Mouse (Mus musculus) adrenal gland, postnatal 36 days (tissue): Measurements from ENCODE around the gene Mcam. TPM values are rescaled to one million over a fixed set of nuclear protein-coding genes. Genes with fewer than 3 reads are reported as not detected.

ENCODE experiments used
- total RNA-seq, 2 experiments: library from RNA; stranded (reverse); gene quantifications; 2 replicates each; pipeline ENCODE4 v1.2.3; 2021

Mcam gene
- total RNA-seq, 2 experiments from 2014 or later, result 30.7 to 73.7 TPM

Other genes starting within 250 kb of the Mcam start
- 10 to 100 TPM; 26.4 to 32.7 TPM for gene Thy1, start 91.1 kb upstream of the Mcam start, total RNA-seq
- gene Usp2, start 67.4 kb upstream of the Mcam start, total RNA-seq, result 10 to 100 TPM; 47.3 to 75.2 TPM
- gene Mfrp, start 32.7 kb upstream of the Mcam start, total RNA-seq, result under 1 TPM in 1 of 2 experiments, not detected in 1; 0.10 TPM
- 10 to 100 TPM; 13.0 to 20.4 TPM for gene C1qtnf5, start 27.2 kb upstream of the Mcam start, total RNA-seq
- gene Gm49380, start 21.0 kb upstream of the Mcam start, total RNA-seq, result under 1 TPM; 0.70 to 0.76 TPM
- gene Rnf26, start 21.0 kb upstream of the Mcam start, total RNA-seq, result 10 to 100 TPM; 28.0 to 32.7 TPM
- gene Cbl, start 99.6 kb downstream of the Mcam start, total RNA-seq, result 10 to 100 TPM; 28.9 to 40.5 TPM
- 1 to 10 TPM; 2.3 to 3.3 TPM for gene Ccdc153, start 106.2 kb downstream of the Mcam start, total RNA-seq
- gene Pdzd3, start 117.0 kb downstream of the Mcam start, total RNA-seq, result not detected
- 10 to 100 TPM; 14.9 to 32.2 TPM for gene Nlrx1, start 134.1 kb downstream of the Mcam start, total RNA-seq
- 10 to 100 TPM; 28.2 to 32.6 TPM for gene Abcg4, start 154.1 kb downstream of the Mcam start, total RNA-seq
- gene Hinfp, start 171.2 kb downstream of the Mcam start, total RNA-seq, result 10 to 100 TPM; 18.9 to 24.4 TPM
- 10 to 100 TPM; 37.6 to 50.6 TPM for gene C2cd2l, start 185.8 kb downstream of the Mcam start, total RNA-seq
- gene Dpagt1, start 191.6 kb downstream of the Mcam start, total RNA-seq, result 10 to 100 TPM; 25.3 to 32.7 TPM
- 10 to 100 TPM; 41.3 to 47.7 TPM for gene H2afx, start 200.2 kb downstream of the Mcam start, total RNA-seq
- 10 to 100 TPM; 61.8 to 98.3 TPM for gene Hmbs, start 209.8 kb downstream of the Mcam start, total RNA-seq
- gene Vps11, start 227.2 kb downstream of the Mcam start, total RNA-seq, result 10 to 100 TPM; 53.0 to 72.7 TPM
- gene Hyou1, start 245.0 kb downstream of the Mcam start, total RNA-seq, result 100 to 1,000 TPM; 203 to 204 TPM